Mouse (Mus musculus): ENCODE measurements at regions not wholly inside any gene's neighbourhood (a gene's known extent, or its start where the extent isn't known, plus 50 kb on each side); places are given as distances from the start of the nearest gene placed in this dataset.

- no peak for DNase-seq (ENCODE audit: low read depth, low spot score)
Observed at GRCm38 (mm10) chr12:27838955-27839354, 496.6 kb upstream of the Sox11 start.

DNA sequence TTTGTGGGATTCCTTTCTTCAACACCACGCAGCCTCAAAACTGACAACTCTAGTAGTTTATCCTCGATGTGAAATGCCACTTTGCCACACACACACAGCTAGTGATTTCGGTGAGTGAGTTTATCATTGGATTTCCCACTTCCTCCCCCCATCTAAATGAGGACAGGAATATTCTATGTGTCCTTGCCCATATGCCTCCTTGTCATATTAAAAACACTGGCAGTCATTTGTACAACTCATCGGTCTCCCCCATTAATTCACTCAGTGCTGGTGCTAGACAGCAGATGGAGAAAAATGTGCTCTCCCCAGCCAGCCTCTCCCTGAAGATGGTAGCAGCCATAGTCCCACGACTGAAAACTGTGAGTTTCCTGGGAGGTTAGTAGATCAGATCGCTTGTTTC is 496.0 kb upstream of the Sox11 start:
- no peak for DNase-seq (ENCODE audit: low read depth, low spot score)

- DNase-seq (ENCODE audit: low read depth, low spot score), result no peak
Observed at GRCm38 (mm10) chr12:27826208-27826607, 483.8 kb upstream of the Sox11 start.

- DNase-seq (ENCODE audit: low read depth, low spot score), result no peak
Observed at GRCm38 (mm10) chr12:27823392-27823791, 481.0 kb upstream of the Sox11 start.

GRCm38 (mm10) chr12:27796642-27797041 is 454.3 kb upstream of the Sox11 start:
- DNase-seq (ENCODE audit: low read depth, low spot score), result no peak

DNA sequence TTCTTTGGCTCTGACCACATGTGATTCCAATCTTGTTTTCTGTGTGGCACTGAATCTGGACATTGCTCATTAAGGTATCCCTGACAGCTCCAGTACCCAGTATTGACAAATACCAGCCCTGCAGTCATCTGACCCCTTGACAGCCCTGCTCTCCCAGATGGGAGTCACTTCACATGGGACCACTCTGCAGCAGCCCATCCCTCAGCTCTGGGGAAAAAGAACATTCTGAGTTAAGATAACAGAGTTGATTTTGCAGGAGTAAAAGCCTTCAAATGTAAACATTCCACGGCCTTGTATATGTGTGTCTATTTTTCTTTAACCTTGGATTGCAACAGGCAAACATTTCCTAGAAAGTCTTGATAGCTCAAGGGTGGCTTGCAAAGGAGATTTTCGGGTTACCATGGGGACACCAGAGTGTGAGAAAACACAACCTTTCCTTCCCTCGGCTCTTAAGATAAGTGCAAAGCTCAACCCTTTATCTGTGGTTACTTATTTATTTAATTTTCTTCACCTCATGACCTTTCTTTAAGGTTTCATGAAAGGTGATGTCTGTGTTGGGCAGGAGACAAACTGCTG is 444.4 kb upstream of the Sox11 start:
- DNase-seq (ENCODE audit: low read depth, low spot score), result no peak

GRCm38 (mm10) chr12:27780801-27781200 is 438.4 kb upstream of the Sox11 start:
- no peak for DNase-seq (ENCODE audit: low read depth, low spot score)

- DNase-seq (ENCODE audit: low read depth, low spot score), result no peak
Observed at GRCm38 (mm10) chr12:27765948-27766347, 423.6 kb upstream of the Sox11 start.

DNA sequence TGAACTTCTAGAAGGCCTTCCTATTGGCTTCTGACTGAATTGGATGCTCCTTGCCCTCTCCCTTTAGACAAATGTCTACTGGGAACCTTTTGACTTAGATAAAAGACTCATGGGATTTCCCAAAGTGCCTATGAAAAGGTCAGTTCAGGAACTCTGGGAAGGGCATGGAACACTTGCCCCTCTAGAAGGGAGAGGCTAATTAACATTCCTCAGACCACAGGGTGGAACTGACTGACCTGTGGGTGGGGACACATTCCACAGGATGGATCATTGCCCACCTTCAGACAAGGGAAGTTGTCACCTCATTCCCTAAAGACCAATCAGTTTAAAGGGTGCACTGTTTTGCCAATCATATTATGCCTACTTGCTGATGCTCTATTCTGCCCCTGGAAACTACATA is 416.6 kb upstream of the Sox11 start:
- DNase-seq (ENCODE audit: low read depth, low spot score), result no peak

DNA sequence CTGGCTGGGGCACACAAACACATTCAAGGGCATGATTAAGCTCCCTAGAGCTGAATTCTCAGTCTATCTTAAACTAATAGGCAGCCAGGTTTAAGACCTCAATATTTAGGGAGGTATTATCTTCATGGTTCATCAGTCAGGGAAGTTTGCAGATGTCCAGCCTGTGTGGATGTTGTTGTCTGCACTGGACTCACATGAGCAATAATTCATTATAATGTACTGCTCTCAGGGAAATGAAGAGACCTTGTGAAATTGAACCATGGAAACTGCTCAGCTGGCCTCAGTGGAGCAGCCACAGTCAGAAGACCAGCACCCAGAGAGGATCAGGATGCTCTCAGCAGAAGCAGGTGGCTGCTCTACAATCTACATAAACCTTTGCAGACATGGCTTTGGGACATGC is 415.3 kb upstream of the Sox11 start:
- DNase-seq (ENCODE audit: low read depth, low spot score), result no peak

GRCm38 (mm10) chr12:27724619-27725200 is 382.3 kb upstream of the Sox11 start:
- no peak for DNase-seq (ENCODE audit: low read depth, low spot score)

DNA sequence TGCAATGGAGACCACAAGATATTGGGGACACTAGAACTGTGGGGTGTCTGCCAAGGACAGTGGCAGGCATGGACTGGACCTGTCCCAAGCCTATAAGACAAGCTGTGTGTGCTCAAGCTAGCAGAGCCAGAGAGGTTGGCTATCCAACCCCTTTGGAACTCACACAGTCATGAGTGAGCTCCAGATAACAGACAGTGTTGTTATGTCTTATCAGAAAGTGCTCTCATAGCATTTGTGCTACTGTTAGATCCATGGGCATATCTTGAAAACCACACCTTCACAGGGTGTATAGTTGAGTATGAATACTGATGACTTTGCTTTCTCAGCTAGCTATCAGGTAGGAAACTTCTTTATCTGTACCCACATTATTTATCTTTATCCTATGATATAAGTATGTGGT is 338.1 kb upstream of the Sox11 start:
- no peak for DNase-seq (ENCODE audit: low read depth, low spot score)

GRCm38 (mm10) chr12:27673404-27673803 is 331.0 kb upstream of the Sox11 start:
- no peak for DNase-seq (ENCODE audit: low read depth, low spot score)

DNA sequence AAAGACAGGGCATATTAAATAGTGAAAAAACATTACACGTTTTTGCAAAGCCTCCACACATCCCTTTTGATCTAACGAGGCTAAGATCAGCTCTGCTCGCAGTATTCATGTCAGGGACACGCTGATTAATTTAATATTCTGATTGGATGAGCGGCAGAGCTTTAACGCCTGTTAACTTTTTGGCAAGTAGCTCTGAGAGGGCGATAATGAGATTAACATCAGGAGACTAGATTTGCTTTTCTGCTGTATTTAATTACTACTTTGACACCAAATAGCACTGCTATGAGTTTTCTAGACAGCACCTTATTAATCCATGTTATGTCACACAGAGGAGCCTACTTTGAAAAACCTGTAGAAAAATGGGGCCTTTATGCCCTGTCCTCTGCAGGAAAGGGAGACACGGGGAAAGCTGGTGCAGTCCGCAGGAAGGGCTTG is 328.3 kb upstream of the Sox11 start:
- peak; percentile 13 for DNase-seq (ENCODE audit: low read depth, low spot score)

- DNase-seq (ENCODE audit: low read depth, low spot score), result no peak
Observed at GRCm38 (mm10) chr12:27670190-27670589, 327.8 kb upstream of the Sox11 start.

DNA sequence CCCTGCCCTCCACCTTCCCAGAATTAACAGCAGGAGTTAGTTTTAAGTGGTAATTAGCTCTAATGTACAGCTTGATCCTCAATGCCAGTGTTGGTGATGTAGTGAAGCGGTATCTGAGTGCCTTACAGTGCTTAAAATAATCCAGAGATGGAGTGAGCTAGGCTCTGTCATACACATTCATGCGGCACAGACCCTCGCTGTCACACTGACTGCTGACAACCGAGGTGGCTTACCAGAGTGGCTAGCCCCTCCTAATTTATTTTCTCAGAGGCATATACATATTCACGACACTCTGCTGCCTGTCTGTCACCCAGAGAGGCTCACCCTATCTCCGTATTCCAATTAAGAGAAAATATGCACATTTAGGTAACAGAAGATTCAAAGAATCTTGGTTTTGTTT is 327.2 kb upstream of the Sox11 start:
- DNase-seq (ENCODE audit: low read depth, low spot score), result no peak

GRCm38 (mm10) chr12:27666456-27666855 is 324.1 kb upstream of the Sox11 start:
- no peak for DNase-seq (ENCODE audit: low read depth, low spot score)

- DNase-seq (ENCODE audit: low read depth, low spot score), result no peak
Observed at GRCm38 (mm10) chr12:27663126-27663525, 320.8 kb upstream of the Sox11 start.

DNA sequence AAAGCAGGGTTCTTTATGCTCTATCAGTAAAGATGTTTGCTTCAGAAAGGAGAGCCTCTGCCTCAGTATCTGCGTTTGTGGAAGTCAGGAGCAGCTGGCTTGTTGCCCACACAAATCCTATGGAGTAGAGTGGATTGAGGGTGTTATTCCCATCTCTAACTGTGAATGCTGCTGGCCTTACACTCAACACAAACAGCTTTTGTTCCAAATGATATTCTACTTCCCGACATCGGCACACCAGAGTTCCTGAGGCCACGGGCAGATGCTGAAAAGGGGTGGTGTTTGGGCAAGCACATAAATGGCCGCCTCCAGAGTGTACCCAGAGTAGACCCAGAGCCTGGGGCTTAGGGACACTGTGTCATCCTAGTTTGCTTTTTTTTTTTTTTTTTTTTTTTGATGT is 320.3 kb upstream of the Sox11 start:
- DNase-seq (ENCODE audit: low read depth, low spot score), result no peak

DNA sequence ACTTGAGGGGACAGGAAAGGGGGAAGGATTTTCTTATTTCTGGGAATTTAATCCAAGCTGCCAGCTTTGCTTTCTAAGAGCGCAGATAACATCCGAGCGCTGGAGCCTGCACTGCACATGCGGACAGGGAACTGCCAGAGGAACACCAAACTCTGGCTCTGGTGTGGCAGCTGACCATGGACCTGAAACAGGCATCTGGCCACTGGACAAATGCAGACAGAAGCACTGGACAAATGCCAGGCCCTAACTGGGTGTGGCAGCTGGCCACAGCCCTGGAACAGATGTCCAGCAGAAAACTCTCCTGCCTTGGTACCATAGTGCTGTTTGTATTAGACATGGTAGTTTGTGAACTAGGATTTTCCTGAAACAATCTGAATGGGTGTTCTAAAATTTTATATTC is 315.2 kb upstream of the Sox11 start:
- no peak for DNase-seq (ENCODE audit: low read depth, low spot score)

DNA sequence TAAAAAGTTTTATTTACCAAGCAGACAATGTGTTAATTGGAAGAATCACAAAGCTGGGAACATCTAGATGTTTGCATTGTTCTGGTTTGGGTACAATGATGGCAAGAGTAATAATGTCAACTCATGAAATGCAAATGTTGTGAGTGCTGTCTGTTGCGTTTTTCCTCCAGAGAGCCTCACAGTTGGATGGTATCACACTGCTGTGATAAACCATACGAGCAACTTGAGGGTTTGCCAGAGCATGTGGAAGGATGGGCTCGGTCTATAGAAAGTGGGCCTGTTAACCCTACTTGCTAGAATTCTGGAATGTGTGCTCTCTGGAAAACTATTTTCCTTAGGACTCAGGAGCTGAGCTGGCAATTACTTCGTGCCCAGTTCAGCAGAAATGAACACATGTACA is 311.2 kb upstream of the Sox11 start:
- DNase-seq (ENCODE audit: low read depth, low spot score), result no peak

DNA sequence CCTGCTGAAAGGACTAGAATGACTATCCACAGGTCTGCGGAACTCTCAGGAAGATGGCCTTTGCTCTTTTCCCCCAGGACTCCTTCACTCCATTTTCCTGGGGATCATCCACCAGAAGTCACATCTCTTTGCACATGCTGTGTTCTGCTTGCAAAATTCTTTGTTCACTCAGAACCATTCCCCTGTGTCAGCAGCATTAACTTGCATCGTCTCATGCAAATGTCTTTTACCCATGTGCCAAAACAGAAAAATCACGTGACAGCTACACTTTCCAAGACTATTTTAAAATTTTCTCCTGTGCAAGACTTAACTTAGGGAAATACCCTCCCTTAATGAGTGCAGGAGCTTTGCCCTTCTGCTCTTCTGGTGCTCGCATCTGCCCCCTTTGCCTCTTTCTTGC is 306.2 kb upstream of the Sox11 start:
- no peak for DNase-seq (ENCODE audit: low read depth, low spot score)

GRCm38 (mm10) chr12:27646497-27647307 is 304.3 kb upstream of the Sox11 start:
- DNase-seq (ENCODE audit: low read depth, low spot score), result peak; percentile 8

Data from retina, postnatal 7 days (tissue).